Mouse (Mus musculus) forebrain, embryonic 13.5 days (tissue): ENCODE measurements around the gene Asgr1. TPM values are rescaled to one million over a fixed set of nuclear protein-coding genes. Genes with fewer than 3 reads are reported as not detected.
A peak's percentile ranks its signal among the peaks of the same experiment; 100 is the strongest.

Source experiments
- ATAC-seq: fragments of 200-750 bp; cut with Nextera tagmentation; 2 replicates; pipeline ENCODE4 v1.8.0; 2017
- H3K27ac ChIP-seq: fragments of 300-500 bp; sonication (generic); 2 replicates; pipeline ENCODE4 v1.5.1; 2015; ENCODE audit warnings: inconsistent platforms, mild to moderate bottlenecking, moderate library complexity
- H3K27me3 ChIP-seq: fragments of 300-500 bp; sonication (generic); 2 replicates; pipeline ENCODE4 v1.6.1; 2015; ENCODE audit warnings: mild to moderate bottlenecking, inconsistent platforms
- H3K36me3 ChIP-seq: fragments of 300-500 bp; sonication (generic); 2 replicates; pipeline ENCODE4 v1.6.1; 2015; ENCODE audit warnings: mild to moderate bottlenecking, inconsistent platforms; ENCODE audit not compliant: poor library complexity, severe bottlenecking
- H3K4me1 ChIP-seq: fragments of 300-500 bp; sonication (generic); 2 replicates; pipeline ENCODE4 v1.6.1; 2015; ENCODE audit warnings: inconsistent platforms
- H3K4me2 ChIP-seq: fragments of 300-500 bp; sonication (generic); 2 replicates; pipeline ENCODE4 v1.6.1; 2015; ENCODE audit warnings: inconsistent platforms, mild to moderate bottlenecking, moderate library complexity
- H3K4me3 ChIP-seq: fragments of 300-500 bp; sonication (generic); 2 replicates; pipeline ENCODE4 v1.5.1; 2015; ENCODE audit warnings: mild to moderate bottlenecking, inconsistent platforms
- H3K9ac ChIP-seq: fragments of 300-500 bp; sonication (generic); 2 replicates; pipeline ENCODE4 v1.6.1; 2015; ENCODE audit warnings: mild to moderate bottlenecking, inconsistent platforms
- H3K9me3 ChIP-seq: fragments of 300-500 bp; sonication (generic); replicated peaks from 2 replicates; pipeline ENCODE4 v1.6.1; 2016; ENCODE audit warnings: inconsistent platforms
- WGBS: fragments of 180-500 bp; shearing (Covaris S2); methylation state at CpG from one replicate; pipeline ENCODE4 v1.1.7; 2015; 5-methylcytosine and 5-hydroxymethylcytosine counted together
- polyA plus RNA-seq: library from polyadenylated mRNA; unstranded; fragments of >200 nt; fragmentation: Nextera tagmentation; extraction: Ambion mirVana; gene quantifications from 2 replicates; pipeline ENCODE4 v1.2.1, GENCODE M21; 2015

Gene Asgr1
- polyA plus RNA-seq, 1 experiment from 2014 or later: 0.37 TPM

DNA sequence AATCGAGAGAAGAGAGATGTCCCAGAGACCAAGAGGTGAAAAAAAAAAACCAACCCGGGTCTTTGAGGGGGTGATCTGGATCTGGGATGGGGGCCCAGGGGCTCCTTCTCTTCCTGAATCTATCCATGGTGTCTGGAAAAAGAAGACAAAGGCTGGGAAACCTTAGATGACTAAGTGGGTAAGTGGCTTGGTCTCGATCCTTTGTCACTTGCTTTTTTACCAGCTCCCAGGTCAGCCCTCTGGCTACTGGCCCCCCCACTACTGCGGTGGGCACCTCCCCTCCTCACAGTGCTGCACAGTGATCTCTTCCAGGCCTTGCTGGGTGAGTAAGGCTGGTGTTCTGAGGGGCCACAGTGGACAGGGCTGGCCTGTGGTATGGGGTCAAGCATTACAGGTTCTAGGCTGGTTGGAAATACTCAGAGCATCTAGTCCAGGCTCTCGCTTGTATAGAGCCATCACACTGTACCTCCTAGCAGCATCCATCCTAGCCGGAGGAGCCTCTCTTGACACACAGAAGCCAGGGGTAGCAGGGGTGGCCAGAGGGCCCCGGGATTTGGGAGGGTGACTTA lies 36.6 kb upstream of the Asgr1 start:
- 29% methylated on average over 7 of the region's 7 CpGs for WGBS
- H3K4me1 ChIP-seq: peaks cover 56% of the 10 kb centered on the region

GRCm38 (mm10) chr11:70018131-70018990 lies 35.5 kb upstream of the Asgr1 start:
- WGBS: 3% methylated on average over 19 of the region's 25 CpGs
- Histone ChIP-seq H3K4me1 (peaks cover 67% of the 10 kb centered on the region), H3K9me3 (no peaks in the 10 kb centered on the region), H3K4me2 (peak overlapping the region; percentile 92), H3K4me3 (peak overlapping the region; percentile 71), H3K27me3 (no peaks in the 10 kb centered on the region), H3K36me3 (peaks cover 7% of the 10 kb centered on the region), H3K9ac (peak overlapping the region; percentile 92), H3K27ac (peak overlapping the region; percentile 96)
- no peak for ATAC-seq

More for the DNA sequence above, 36.6 kb upstream of the Asgr1 start:
- no peak for ATAC-seq
- peak overlapping the region; percentile 96 for H3K27ac ChIP-seq
- H3K9me3 ChIP-seq: no peaks in the 10 kb centered on the region
- peak overlapping the region; percentile 92 for H3K9ac ChIP-seq
- H3K4me2 ChIP-seq: peak overlapping the region; percentile 92
- H3K27me3 ChIP-seq: no peaks in the 10 kb centered on the region
- peaks cover 18% of the 10 kb centered on the region for H3K36me3 ChIP-seq
- H3K4me3 ChIP-seq: peak overlapping the region; percentile 71

DNA sequence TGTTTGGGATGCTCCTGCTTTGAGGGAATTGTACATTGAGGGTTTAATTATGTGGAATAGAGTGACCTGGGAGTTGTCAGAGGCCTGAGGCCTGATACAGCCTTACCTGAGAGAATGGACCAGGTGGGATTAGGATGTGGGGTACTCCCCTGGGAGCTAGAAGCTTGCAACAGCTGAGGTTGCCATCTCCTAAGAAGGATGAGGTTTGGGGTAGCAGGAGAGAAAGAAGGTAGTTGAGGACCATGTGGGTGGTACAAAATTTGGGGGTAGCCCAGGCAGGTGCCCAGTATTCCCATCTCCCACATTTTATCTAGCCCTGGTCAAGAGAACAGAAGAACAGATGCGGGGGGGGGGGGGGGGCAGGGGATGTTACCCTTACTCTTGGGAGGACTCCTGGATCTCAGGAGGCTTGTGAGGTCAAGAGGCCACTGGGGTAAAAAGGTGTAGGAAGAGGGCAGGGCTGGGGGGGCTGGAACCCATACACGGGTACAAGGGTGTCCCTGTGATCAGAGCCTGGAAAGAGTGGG lies 34.3 kb upstream of the Asgr1 start:
- no peaks in the 10 kb centered on the region for H3K9me3 ChIP-seq
- peak overlapping the region; percentile 92 for H3K4me2 ChIP-seq

DNA sequence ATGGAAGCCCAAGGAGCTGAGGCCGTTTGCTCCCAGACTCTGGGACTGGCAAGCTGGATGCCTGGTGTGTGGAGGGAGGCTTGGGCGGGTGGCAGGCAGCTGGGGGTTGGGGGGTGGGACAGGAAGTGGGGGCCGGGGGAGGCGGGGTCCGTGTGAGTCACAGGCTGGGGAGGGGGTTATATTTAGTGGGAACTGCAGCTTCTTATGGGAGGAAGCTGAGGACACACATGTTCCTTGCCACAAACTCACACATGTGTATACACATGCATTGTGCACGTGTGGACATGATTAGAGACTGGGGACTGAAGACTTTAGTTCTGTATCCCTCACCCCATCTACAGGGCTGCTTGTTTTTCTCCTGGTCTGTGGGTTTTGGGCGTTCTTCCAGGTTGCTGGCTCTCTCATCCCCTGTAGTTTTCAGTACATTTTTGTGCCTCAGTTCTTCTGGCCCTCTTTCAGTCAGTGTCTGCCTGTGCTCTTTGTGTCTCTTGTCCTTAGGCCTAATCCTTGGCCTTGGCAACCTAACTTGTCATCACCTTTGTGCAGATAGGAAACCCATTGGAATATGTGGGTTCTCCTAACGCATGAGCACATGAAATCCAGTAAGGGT lies 33.8 kb upstream of the Asgr1 start:
- WGBS: 9% methylated on average over 8 of the region's 8 CpGs

More for the DNA sequence above, 34.3 kb upstream of the Asgr1 start:
- Histone ChIP-seq H3K27ac (peak overlapping the region; percentile 96), H3K4me3 (peak overlapping the region; percentile 71), H3K36me3 (no peaks in the 10 kb centered on the region), H3K9ac (peak overlapping the region; percentile 92), H3K4me1 (peaks cover 74% of the 10 kb centered on the region), H3K27me3 (no peaks in the 10 kb centered on the region)
- WGBS: 18% methylated on average over 2 of the region's 2 CpGs
- no peak for ATAC-seq

GRCm38 (mm10) chr11:70020731-70021263 lies 33.1 kb upstream of the Asgr1 start:
- Histone ChIP-seq H3K9me3 (no peaks in the 10 kb centered on the region), H3K27me3 (no peaks in the 10 kb centered on the region), H3K4me1 (peaks cover 76% of the 10 kb centered on the region), H3K36me3 (no peaks in the 10 kb centered on the region), H3K9ac (peak overlapping the region; percentile 92), H3K4me2 (peak overlapping the region; percentile 92), H3K27ac (peak overlapping the region; percentile 96), H3K4me3 (peak overlapping the region; percentile 71)
- peak; percentile 79 for ATAC-seq
- WGBS: under 1% methylated on average over 8 of the region's 8 CpGs

More for the DNA sequence above, 33.8 kb upstream of the Asgr1 start:
- ATAC-seq: no peak
- Histone ChIP-seq H3K27me3 (no peaks in the 10 kb centered on the region), H3K4me2 (peak overlapping the region; percentile 92), H3K9me3 (no peaks in the 10 kb centered on the region), H3K4me3 (peak overlapping the region; percentile 71), H3K9ac (peak overlapping the region; percentile 92), H3K27ac (peak overlapping the region; percentile 96), H3K4me1 (peaks cover 74% of the 10 kb centered on the region), H3K36me3 (no peaks in the 10 kb centered on the region)

DNA sequence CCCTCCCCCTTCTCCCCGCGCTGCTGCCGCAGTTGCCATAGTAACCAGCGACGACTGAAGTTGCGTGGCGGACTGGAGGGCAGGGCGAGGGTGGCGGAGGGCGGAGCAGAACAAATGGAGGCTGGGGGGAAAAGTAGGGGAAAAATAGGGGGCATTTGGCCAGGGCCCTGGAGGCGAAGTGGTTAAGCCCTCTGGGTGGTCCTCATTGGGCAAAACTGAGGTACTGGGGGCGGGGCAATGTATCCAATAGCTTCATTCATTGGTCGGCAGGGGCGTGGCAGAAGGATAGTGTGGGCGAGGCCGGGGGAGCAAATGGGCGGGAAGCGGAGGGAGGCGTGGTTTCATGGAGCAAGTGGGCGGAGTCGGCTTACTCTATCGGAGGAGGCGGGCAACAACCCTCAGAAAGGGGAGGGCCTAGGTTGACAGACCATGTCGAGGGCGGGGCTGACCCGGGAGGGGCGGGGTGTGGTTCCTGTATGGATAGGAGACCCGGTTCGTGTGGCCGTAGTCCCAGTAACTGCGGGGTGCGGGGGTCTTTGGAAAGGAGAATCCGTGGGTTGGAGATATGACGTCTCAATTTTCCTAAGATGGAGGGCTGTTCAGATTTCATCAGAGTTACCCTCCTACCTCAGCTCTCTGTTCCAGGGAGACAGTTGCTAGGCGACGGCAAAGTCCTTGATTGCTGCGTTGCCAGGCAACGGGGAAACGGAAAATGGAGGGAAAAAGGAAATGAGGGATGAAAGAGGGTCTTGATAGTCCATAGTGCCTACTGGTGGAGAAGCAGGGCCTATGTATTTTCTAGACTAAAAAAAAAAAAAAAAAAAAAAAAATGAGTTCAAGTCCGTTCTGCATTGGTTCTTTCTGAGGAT lies 32.4 kb upstream of the Asgr1 start:
- peaks cover 83% of the 10 kb centered on the region for H3K4me1 ChIP-seq
- H3K4me3 ChIP-seq: peak overlapping the region; percentile 71
- peak overlapping the region; percentile 96 for H3K27ac ChIP-seq
- peak; percentile 71 for ATAC-seq
- no peaks in the 10 kb centered on the region for H3K27me3 ChIP-seq
- H3K4me2 ChIP-seq: peak overlapping the region; percentile 92
- no peaks in the 10 kb centered on the region for H3K9me3 ChIP-seq
- H3K36me3 ChIP-seq: no peaks in the 10 kb centered on the region
- under 1% methylated on average over 40 of the region's 40 CpGs for WGBS
- peak overlapping the region; percentile 92 for H3K9ac ChIP-seq

GRCm38 (mm10) chr11:70023481-70024150 lies 30.3 kb upstream of the Asgr1 start:
- Histone ChIP-seq H3K36me3 (no peaks in the 10 kb centered on the region), H3K9me3 (no peaks in the 10 kb centered on the region), H3K9ac (peak overlapping the region; percentile 66), H3K4me1 (peaks cover 91% of the 10 kb centered on the region), H3K4me3 (peak overlapping the region; percentile 37), H3K27me3 (no peaks in the 10 kb centered on the region), H3K27ac (peak overlapping the region; percentile 57), H3K4me2 (peak overlapping the region; percentile 68)
- ATAC-seq: no peak
- 6% methylated on average over 21 of the region's 29 CpGs for WGBS

DNA sequence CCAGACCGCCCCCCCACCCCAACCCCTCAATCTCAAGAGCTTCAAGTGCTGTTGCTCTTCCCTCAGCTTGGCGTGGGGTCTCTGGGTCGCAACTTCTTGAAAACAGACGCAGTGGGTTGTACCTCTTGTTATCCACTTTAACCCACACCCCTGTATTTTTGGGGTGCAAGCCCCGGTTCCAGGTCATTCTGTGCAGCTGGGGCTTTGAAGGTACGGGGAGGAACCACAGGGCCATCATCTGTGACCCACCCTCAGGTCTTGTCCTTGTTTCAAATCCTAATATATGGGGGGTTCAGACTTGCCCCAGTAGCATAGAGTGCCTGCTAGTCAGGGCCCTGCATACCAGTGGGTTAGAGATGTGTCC lies 29.8 kb upstream of the Asgr1 start:
- ATAC-seq: no peak
- Histone ChIP-seq H3K9ac (peak overlapping the region; percentile 66), H3K4me3 (peak overlapping the region; percentile 37), H3K27ac (peak overlapping the region; percentile 48), H3K27me3 (no peaks in the 10 kb centered on the region), H3K4me1 (peaks cover 90% of the 10 kb centered on the region), H3K4me2 (peak overlapping the region; percentile 68), H3K9me3 (no peaks in the 10 kb centered on the region), H3K36me3 (no peaks in the 10 kb centered on the region)
- WGBS: 13% methylated on average over 6 of the region's 6 CpGs

DNA sequence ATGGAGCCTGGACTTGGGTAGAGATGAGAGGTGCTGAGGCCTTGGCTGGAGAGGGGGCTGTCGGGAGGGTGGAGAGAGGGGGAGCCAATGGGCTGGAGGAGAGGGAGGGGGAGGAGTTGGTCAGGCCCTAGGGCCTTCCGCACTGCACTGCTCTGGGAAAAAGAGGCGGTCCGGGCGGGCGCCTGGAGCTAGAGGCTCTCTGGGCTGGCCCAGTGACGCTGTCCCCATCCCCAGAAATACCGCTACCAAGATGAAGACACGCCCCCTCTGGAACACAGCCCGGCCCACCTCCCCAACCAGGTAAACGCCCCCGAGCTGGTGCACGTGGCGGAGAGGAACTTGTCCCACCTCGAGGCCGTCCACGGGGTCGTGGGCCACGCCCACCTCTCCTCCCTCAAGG lies 27.2 kb upstream of the Asgr1 start:
- peaks cover 12% of the 10 kb centered on the region for H3K36me3 ChIP-seq
- H3K27me3 ChIP-seq: no peaks in the 10 kb centered on the region
- WGBS: 0% methylated on average over 19 of the region's 19 CpGs
- peak overlapping the region; percentile 67 for H3K4me2 ChIP-seq
- H3K9ac ChIP-seq: peak overlapping the region; percentile 55
- ATAC-seq: no peak
- no peaks in the 10 kb centered on the region for H3K9me3 ChIP-seq
- H3K4me1 ChIP-seq: peaks cover 90% of the 10 kb centered on the region
- peak overlapping the region; percentile 25 for H3K4me3 ChIP-seq
- peak overlapping the region; percentile 98 for H3K27ac ChIP-seq

- WGBS: 31% methylated on average over 9 of the region's 9 CpGs
- ATAC-seq: no peak
- H3K36me3 ChIP-seq: peaks cover 20% of the 10 kb centered on the region
- H3K4me3 ChIP-seq: peak overlapping the region; percentile 25
- peaks cover 83% of the 10 kb centered on the region for H3K4me1 ChIP-seq
- H3K4me2 ChIP-seq: peak overlapping the region; percentile 67
- H3K9me3 ChIP-seq: no peaks in the 10 kb centered on the region
- H3K9ac ChIP-seq: peak overlapping the region; percentile 55
- peak overlapping the region; percentile 98 for H3K27ac ChIP-seq
- no peaks in the 10 kb centered on the region for H3K27me3 ChIP-seq
These were observed 26.5 kb upstream of the Asgr1 start for GRCm38 (mm10) chr11:70027397-70027796.
